In genomic region chr16:23988466-23989208, GRCm38 (mm10) we compare ENCODE assay signal across 8 mouse cellular contexts. TPM values are rescaled to one million over a fixed set of nuclear protein-coding genes. Genes with fewer than 3 reads are reported as not detected.
DNase-seq lines count a peak whose midpoint lies in the region; ATAC-seq lines count a peak whose summit lies in the region.

Gene Gm37419, plus strand, starts transcription at chr16:23988482.
Gene Bcl6, minus strand, starts transcription at chr16:23988852.

- under 1% methylated on average over 66 of the region's 68 CpGs for WGBS in hindbrain, embryonic 16.5 days

- peak within 1 kb of the TSS; percentile 99 for H3K27ac ChIP-seq in hindbrain, embryonic 16.5 days (ENCODE audit: low read depth, low read length)

- peak within 1 kb of the TSS; percentile 62 for H3K4me3 ChIP-seq in hindbrain, embryonic 16.5 days (ENCODE audit: low read length)

- H3K36me3 ChIP-seq in hindbrain, embryonic 16.5 days (ENCODE audit: control insufficient read depth, insufficient read depth, low read length), result no peaks in the 10 kb centered on the region

- ATAC-seq in hindbrain, embryonic 16.5 days, result peak; percentile 89

- peak; percentile 90 for DNase-seq in T-cell, adult 2 months (ENCODE audit: low spot score)
- peak; percentile 93 for DNase-seq in cerebellum, postnatal 25 days
- peak; percentile 90 for DNase-seq in gastrocnemius, adult 18-20 months (ENCODE audit: low spot score)
- peak; percentile 83 for DNase-seq in left cerebral cortex, adult 11 months (ENCODE audit: low spot score)
- DNase-seq in lung, postnatal 36 days, result peak; percentile 92
- DNase-seq in retina, embryonic 14.5 days (ENCODE audit: low spot score), result peak; percentile 89
- DNase-seq in thymus, postnatal 36 days, result peak; percentile 83

- no peaks in the 10 kb centered on the region for H3K9me3 ChIP-seq in hindbrain, embryonic 16.5 days (ENCODE audit: control insufficient read depth, low read length)

- peaks cover 4% of the 10 kb centered on the region; the same call in 1 of the 2 replicates for H3K27me3 ChIP-seq in hindbrain, embryonic 16.5 days (replicated peaks; ENCODE audit: control insufficient read depth, insufficient read depth, low read length)

- peaks cover 18% of the 10 kb centered on the region for H3K4me1 ChIP-seq in hindbrain, embryonic 16.5 days (ENCODE audit: control insufficient read depth, insufficient read depth, low read depth, low read length)

- peak within 1 kb of the TSS; percentile 90 for H3K9ac ChIP-seq in hindbrain, embryonic 16.5 days (ENCODE audit: low read depth, low read length)

- peak within 1 kb of the TSS; percentile 83 for H3K4me2 ChIP-seq in hindbrain, embryonic 16.5 days (ENCODE audit: low read length)

RNA-seq across cellular contexts. Expression of gene Gm37419, which starts in this region (rescaled TPM):
- total RNA-seq in gastrocnemius, adult 18-20 months (2021), result not detected
- not detected in 2 replicates for polyA plus RNA-seq in hindbrain, embryonic 16.5 days (2015; fragmentation: Nextera tagmentation; extraction: Ambion mirVana)

RNA-seq across cellular contexts. Expression of gene Bcl6, which starts in this region (rescaled TPM):
- 10 to 100 TPM; 50.6 to 61.2 TPM for total RNA-seq in gastrocnemius, adult 18-20 months (2021)
- polyA plus RNA-seq in hindbrain, embryonic 16.5 days (2015; fragmentation: Nextera tagmentation; extraction: Ambion mirVana), result 0.76 and 0.79 TPM in 2 replicates

Comparison
In these comparisons a context has a peak if more than half of its experiments do, and no peak if none do; other contexts are left out.
1. Peak in every context shown above with its lines: DNase-seq, ATAC-seq, H3K4me3 ChIP-seq and H3K27ac ChIP-seq.
2. Peak in ATAC-seq, H3K4me3 ChIP-seq, H3K27ac ChIP-seq, H3K9ac ChIP-seq and H3K4me2 ChIP-seq in hindbrain, embryonic 16.5 days; RNA of the genes that start here not detected or under 1 TPM.